Mouse (Mus musculus) heart, embryonic 14.5 days (tissue): ENCODE measurements around the gene Get4. TPM values are rescaled to one million over a fixed set of nuclear protein-coding genes. Genes with fewer than 3 reads are reported as not detected.

Experiments used
- ATAC-seq: fragments of 200-750 bp; cut with Nextera tagmentation; 2 replicates; pipeline ENCODE4 v1.8.0; 2017; ENCODE audit warnings: low read depth, moderate TSS enrichment; ENCODE audit not compliant: insufficient number of reproducible peaks, insufficient read depth, low FRiP score
- H3K27ac ChIP-seq, 2 experiments: fragments of 200-500 bp in 1 of 2; fragments of 300-500 bp in 1 of 2; sonication (generic) in 1 of 2; replicated peaks in 1 of 2; 2 replicates each; pipeline ENCODE4 v1.5.1; 2012 to 2014; ENCODE audit warnings: low read depth in 2 of 2, low read length in 2 of 2, control low read depth in 1 of 2, mild to moderate bottlenecking in 1 of 2, mixed read lengths in 1 of 2; ENCODE audit not compliant: control insufficient read depth in 1 of 2, insufficient read depth in 1 of 2
- H3K27me3 ChIP-seq: fragments of 300-500 bp; sonication (generic); 2 replicates; pipeline ENCODE4 v1.6.1; 2014; ENCODE audit warnings: mild to moderate bottlenecking, low read length, control low read depth; ENCODE audit not compliant: control insufficient read depth, insufficient read depth
- H3K36me3 ChIP-seq: fragments of 300-500 bp; sonication (generic); 2 replicates; pipeline ENCODE4 v1.6.1; 2014; ENCODE audit warnings: mild to moderate bottlenecking, control low read depth, low read length, mixed read lengths; ENCODE audit not compliant: control insufficient read depth, insufficient read depth
- H3K4me1 ChIP-seq, 2 experiments: fragments of 200-500 bp in 1 of 2; fragments of 300-500 bp in 1 of 2; sonication (generic) in 1 of 2; 2 replicates each; pipeline ENCODE4 v1.6.1; 2012 to 2014; ENCODE audit warnings: low read length in 2 of 2, control low read depth in 1 of 2, mixed read lengths in 1 of 2; ENCODE audit not compliant: control insufficient read depth in 2 of 2, insufficient read depth in 2 of 2
- H3K4me2 ChIP-seq: fragments of 300-500 bp; sonication (generic); 2 replicates; pipeline ENCODE4 v1.6.1; 2014; ENCODE audit warnings: mild to moderate bottlenecking, low read length
- H3K4me3 ChIP-seq, 2 experiments: fragments of 200-500 bp in 1 of 2; fragments of 300-500 bp in 1 of 2; sonication (generic) in 1 of 2; 2 replicates each; pipeline ENCODE4 v1.5.1; 2012 to 2014; ENCODE audit warnings: low read length in 2 of 2, mild to moderate bottlenecking in 2 of 2, control low read depth in 1 of 2, low read depth in 1 of 2, moderate library complexity in 1 of 2; ENCODE audit not compliant: control insufficient read depth in 1 of 2, insufficient read depth in 1 of 2
- H3K9ac ChIP-seq: fragments of 300-500 bp; sonication (generic); 2 replicates; pipeline ENCODE4 v1.6.1; 2014; ENCODE audit warnings: mild to moderate bottlenecking, low read length
- H3K9me3 ChIP-seq: fragments of 300-500 bp; sonication (generic); 2 replicates; pipeline ENCODE4 v1.6.1; 2016; ENCODE audit warnings: low read length, control low read depth; ENCODE audit not compliant: control insufficient read depth
- WGBS: fragments of 180-500 bp; shearing (Covaris S2); extraction: QIAGEN DNeasy Blood & Tissue Kit; methylation state at CpG from one replicate; pipeline ENCODE4 v1.1.7; 2014; 5-methylcytosine and 5-hydroxymethylcytosine counted together
- polyA plus RNA-seq: library from polyadenylated mRNA; unstranded; fragments of >200 nt; fragmentation: Nextera tagmentation; extraction: Ambion mirVana; gene quantifications from 2 replicates; pipeline ENCODE4 v1.2.1, GENCODE M21; 2014

Gene Get4
- polyA plus RNA-seq, 1 experiment from 2014 or later, result 138 TPM

DNA sequence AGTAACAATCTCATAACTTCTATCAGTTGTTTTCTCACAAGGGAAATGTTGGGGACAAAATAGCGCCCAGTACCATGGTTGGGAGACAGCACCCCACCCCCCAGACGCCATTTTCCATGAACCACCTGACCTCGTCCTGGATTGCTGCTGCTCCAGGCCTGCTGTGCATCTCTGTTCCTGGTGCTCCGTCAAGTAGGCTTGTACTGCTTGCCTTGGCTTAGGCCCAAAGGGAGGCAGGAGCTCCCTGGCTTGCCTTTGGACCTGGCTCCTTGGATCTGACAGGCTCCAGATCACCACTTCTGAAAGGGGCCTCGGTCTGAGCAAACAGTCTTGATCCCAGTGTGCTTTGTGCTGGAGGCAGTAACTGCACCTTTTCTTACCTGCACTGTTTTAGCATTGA, 7.7 kb downstream of the Get4 start:
- H3K27ac ChIP-seq, result peak overlapping the region; percentile 26 to 66
- H3K4me2 ChIP-seq, result no peak overlapping the region
- no peaks in the 10 kb centered on the region for H3K27me3 ChIP-seq
- 0 out of 2 replicates have a peak, but pooled peaks have one; percentile 37 for ATAC-seq
- no peak overlapping the region for H3K4me3 ChIP-seq
- H3K36me3 ChIP-seq, result peaks cover 49% of the 10 kb centered on the region
- peaks cover 28 to 55% of the 10 kb centered on the region in 2 experiments for H3K4me1 ChIP-seq
- no peaks in the 10 kb centered on the region for H3K9me3 ChIP-seq
- H3K9ac ChIP-seq, result no peak overlapping the region
- 39% methylated on average over 5 of the region's 5 CpGs for WGBS

DNA sequence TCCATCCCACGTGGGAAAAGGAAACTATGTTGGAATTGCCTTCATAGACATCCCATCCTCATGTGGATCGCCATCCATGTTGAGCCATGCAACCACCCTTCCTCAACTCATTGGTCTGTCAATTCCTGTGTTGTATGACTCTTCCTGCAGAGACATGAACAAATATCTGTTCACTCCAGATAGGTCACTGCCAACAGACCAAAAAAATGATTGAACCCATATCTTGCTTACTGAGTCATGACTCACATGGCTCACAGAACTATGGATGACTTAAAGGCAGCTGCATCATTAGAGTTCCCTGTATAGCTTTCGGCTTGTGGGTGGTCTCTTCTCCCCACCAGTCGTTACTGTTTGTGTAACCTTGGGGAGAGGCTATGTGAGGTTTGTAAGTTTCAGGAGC, 9.3 kb downstream of the Get4 start:
- no peak for ATAC-seq
- Histone ChIP-seq H3K9me3 (no peaks in the 10 kb centered on the region), H3K4me3 (no peak overlapping the region), H3K9ac (no peak overlapping the region), H3K4me1 (peaks cover 18 to 40% of the 10 kb centered on the region in 2 experiments), H3K27me3 (no peaks in the 10 kb centered on the region), H3K4me2 (no peak overlapping the region), H3K27ac (no peak overlapping the region), H3K36me3 (peaks cover 61% of the 10 kb centered on the region)
- 92% methylated on average over 4 of the region's 4 CpGs for WGBS

DNA sequence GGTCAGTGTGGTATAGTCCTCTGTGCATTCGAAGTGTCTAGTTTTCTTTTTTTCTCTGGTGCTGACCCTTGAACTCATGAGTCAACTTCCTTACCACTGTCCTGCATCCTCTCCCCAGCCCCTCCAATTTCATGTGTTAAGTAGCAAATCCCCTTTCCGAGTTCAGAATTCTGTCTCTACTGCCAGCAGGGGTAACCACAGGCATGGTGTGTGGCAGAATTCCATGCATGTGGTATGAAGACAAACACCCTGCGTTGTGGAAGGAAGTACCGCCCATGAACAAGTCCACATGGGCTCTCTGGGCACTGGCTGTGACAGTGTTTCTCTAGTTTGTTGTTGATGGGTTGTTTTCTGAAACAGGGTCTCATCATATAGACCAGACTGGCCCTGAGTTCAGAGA, 15.5 kb downstream of the Get4 start:
- Histone ChIP-seq H3K9ac (no peak overlapping the region), H3K27ac (no peak overlapping the region), H3K4me2 (no peak overlapping the region), H3K4me1 (peaks cover 10 to 15% of the 10 kb centered on the region in 2 experiments), H3K27me3 (no peaks in the 10 kb centered on the region), H3K36me3 (peaks cover 67% of the 10 kb centered on the region), H3K4me3 (no peak overlapping the region), H3K9me3 (no peaks in the 10 kb centered on the region)
- WGBS, result 80% methylated on average over 4 of the region's 4 CpGs
- ATAC-seq, result no peak

DNA sequence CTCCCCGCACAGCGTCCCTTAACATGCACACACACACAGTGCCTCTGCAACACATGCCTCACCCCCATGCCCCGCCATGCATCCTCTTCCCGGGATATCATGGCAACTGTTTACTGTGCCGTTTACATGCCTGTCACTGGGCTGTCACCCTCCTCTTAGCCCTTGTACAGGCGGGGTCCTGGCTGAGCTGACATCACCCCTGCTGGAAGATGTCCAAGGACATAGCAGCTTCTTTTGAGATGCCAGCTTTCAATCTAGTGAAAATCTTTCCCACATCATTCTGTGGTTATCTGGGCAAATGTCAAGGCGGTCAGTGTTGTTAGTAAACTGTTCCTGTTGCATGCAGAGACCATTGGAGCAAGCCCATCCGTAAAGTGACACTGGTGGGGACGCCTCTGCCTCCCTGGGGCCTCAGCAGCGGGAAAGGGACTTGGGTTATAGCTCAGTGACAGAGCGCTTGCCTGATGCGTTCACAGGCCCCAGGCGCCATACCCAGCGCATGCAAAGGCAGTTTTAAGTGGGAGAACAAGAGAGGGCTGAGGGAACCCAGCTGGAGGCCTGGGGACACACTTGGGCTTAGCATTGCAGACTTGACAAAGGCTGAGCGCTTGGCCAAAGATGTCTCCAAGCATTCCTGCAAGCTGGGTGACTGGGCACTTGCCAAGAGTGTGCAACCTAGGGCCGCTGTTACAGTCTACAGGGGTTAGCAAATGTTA, 18.8 kb downstream of the Get4 start:
- Histone ChIP-seq H3K4me1 (peaks cover 15 to 24% of the 10 kb centered on the region in 2 experiments), H3K36me3 (peaks cover 34% of the 10 kb centered on the region), H3K4me2 (no peak overlapping the region), H3K27me3 (no peaks in the 10 kb centered on the region), H3K4me3 (no peak overlapping the region), H3K9ac (no peak overlapping the region), H3K9me3 (no peaks in the 10 kb centered on the region), H3K27ac (peak overlapping the region; percentile 3 to 59; a peak in 3 of 4 replicates)
- 54% methylated on average over 16 of the region's 16 CpGs for WGBS
- no peak for ATAC-seq

DNA sequence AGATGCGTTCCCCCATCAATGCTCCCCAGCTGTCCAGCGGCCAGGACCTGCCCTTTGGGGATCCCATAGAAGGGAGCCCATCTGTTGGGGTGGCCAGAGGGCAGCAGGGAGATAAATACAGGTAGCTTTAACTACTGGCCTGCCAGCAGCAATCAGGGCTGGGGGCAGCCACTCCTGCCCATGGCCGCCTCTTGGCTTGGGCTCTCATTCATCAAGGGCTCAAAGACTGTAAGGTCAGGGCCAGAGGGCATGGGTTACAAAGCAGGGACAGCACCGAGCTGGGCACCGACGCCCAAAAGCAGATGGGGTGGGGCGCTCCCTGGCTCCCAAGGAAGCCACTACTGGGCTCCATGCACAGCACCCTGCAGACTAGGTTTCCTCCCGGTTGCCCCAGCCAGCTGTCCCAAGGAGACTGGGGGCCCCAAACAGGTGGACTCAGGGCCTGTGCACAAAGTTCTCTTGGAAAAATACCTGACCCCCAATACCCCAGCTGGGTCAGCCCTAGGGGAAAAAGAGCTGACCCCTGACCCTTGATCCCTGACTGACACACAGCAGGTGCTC, 19.9 kb downstream of the Get4 start:
- Histone ChIP-seq H3K9ac (no peak overlapping the region), H3K4me2 (no peak overlapping the region), H3K4me1 (peaks cover 15 to 24% of the 10 kb centered on the region in 2 experiments), H3K27ac (no peak overlapping the region), H3K27me3 (no peaks in the 10 kb centered on the region), H3K9me3 (no peaks in the 10 kb centered on the region), H3K36me3 (peaks cover 23% of the 10 kb centered on the region), H3K4me3 (no peak overlapping the region)
- 66% methylated on average over 8 of the region's 8 CpGs for WGBS
- ATAC-seq, result no peak

DNA sequence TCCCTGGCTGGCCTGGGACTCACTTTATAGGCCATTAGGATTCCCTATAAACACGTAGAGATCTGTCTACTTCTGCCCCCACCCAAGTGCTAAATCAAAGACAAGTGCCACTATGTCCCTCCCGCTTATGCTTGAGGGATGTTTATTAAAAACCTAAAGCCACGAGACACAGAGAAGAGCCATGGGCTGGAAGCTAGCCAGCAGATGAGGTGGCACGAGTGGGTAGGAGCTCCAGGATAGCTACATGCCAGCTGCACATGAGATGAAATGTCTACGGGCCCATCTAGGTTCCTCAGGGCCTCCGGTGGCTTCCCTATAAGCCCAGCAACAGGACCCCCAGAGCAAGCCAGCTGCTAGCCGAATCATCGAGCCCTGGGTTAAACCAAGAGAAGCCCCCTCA, 25.2 kb downstream of the Get4 start:
- H3K4me1 ChIP-seq, result peaks cover 8 to 14% of the 10 kb centered on the region in 2 experiments; a peak in 3 of 4 replicates
- no peak overlapping the region for H3K4me2 ChIP-seq
- no peak for ATAC-seq
- no peaks in the 10 kb centered on the region for H3K36me3 ChIP-seq
- WGBS, result 71% methylated on average over 8 of the region's 8 CpGs
- no peaks in the 10 kb centered on the region for H3K9me3 ChIP-seq
- H3K27me3 ChIP-seq, result no peaks in the 10 kb centered on the region
- H3K27ac ChIP-seq, result no peak overlapping the region
- H3K4me3 ChIP-seq, result no peak overlapping the region
- no peak overlapping the region for H3K9ac ChIP-seq

DNA sequence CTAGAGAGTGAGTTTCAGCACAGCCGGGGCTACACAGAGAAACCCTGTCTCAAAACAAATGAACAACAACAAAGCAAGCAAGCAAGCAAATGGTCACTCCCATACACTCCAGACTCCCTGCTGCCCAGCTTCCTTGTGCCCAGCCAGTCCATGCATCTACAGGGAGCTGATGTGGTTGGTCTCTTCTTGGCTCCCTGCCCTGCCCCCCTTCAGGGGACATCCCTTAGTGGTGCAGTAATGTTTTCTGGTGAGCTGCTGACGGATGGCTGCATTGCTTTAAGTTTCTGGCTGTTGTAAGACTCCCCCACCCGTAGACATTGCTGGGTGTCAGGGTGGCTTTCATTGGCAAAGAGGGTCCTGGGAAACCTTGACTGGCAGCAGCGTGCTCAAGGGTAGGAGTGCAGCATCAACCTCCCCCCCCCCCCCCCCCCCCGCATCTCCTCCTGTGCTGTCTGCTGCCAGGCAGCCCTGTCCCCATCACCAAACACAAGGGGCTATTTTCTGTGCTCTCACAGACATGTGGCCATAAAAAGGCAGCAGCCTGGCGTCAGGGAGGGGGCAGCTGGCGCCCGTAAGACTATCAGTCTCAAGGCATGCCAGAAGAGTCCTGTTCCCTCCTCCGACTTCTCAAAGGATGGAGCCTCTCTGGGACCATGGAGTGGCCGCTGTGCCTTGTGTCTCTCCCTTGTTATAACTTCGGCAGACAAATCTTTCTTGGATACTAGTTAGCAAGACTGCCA, 29.4 kb downstream of the Get4 start:
- H3K4me2 ChIP-seq, result peak overlapping the region; percentile 1; the same call in 1 of the 2 replicates
- H3K4me3 ChIP-seq, result no peak overlapping the region
- H3K9me3 ChIP-seq, result no peaks in the 10 kb centered on the region
- H3K9ac ChIP-seq, result no peak overlapping the region
- H3K27ac ChIP-seq, result peak overlapping the region; percentile 54 to 62
- no peaks in the 10 kb centered on the region for H3K27me3 ChIP-seq
- peak; percentile 37; the same call in 1 of the 2 replicates for ATAC-seq
- H3K36me3 ChIP-seq, result no peaks in the 10 kb centered on the region
- 44% methylated on average over 10 of the region's 11 CpGs for WGBS
- H3K4me1 ChIP-seq, result peaks cover 3 to 5% of the 10 kb centered on the region in 2 experiments; a peak in 2 of 4 replicates
